Mouse (Mus musculus) liver, embryonic 11.5 days (tissue): ENCODE measurements around the gene Irf3. TPM values are rescaled to one million over a fixed set of nuclear protein-coding genes. Genes with fewer than 3 reads are reported as not detected.

ENCODE experiments used
- ATAC-seq: fragments of 200-750 bp; cut with Nextera tagmentation; replicated peaks from 2 replicates; pipeline ENCODE4 v1.8.0; 2017; ENCODE audit warnings: moderate number of reproducible peaks, mild to moderate bottlenecking, moderate TSS enrichment, moderate library complexity; ENCODE audit not compliant: low FRiP score
- DNase-seq: peaks from one replicate; pipeline ENCODE4 v3.0.0-alpha.2; 2017; ENCODE audit warnings: low spot score
- H3K27ac ChIP-seq: fragments of 300-500 bp; sonication (generic); 2 replicates; pipeline ENCODE4 v1.5.1; 2014; ENCODE audit warnings: mild to moderate bottlenecking, low read depth, low read length, control low read depth
- H3K27me3 ChIP-seq: fragments of 300-500 bp; sonication (generic); replicated peaks from 2 replicates; pipeline ENCODE4 v1.6.1; 2014; ENCODE audit warnings: low read length, mixed read lengths; ENCODE audit not compliant: control insufficient read depth, insufficient read depth
- H3K36me3 ChIP-seq: fragments of 300-500 bp; sonication (generic); 2 replicates; pipeline ENCODE4 v1.6.1; 2014; ENCODE audit warnings: mild to moderate bottlenecking, low read length, moderate library complexity, mixed read lengths; ENCODE audit not compliant: control insufficient read depth, insufficient read depth
- H3K4me1 ChIP-seq: fragments of 300-500 bp; sonication (generic); replicated peaks from 2 replicates; pipeline ENCODE4 v1.6.1; 2014; ENCODE audit warnings: low read length, mixed read lengths; ENCODE audit not compliant: control insufficient read depth, insufficient read depth
- H3K4me2 ChIP-seq: fragments of 300-500 bp; sonication (generic); 2 replicates; pipeline ENCODE4 v1.6.1; 2014; ENCODE audit warnings: mild to moderate bottlenecking, control low read depth, moderate library complexity
- H3K4me3 ChIP-seq: fragments of 300-500 bp; sonication (generic); 2 replicates; pipeline ENCODE4 v1.5.1; 2014; ENCODE audit warnings: low read depth, low read length, control low read depth
- H3K9ac ChIP-seq: fragments of 300-500 bp; sonication (generic); 2 replicates; pipeline ENCODE4 v1.6.1; 2014; ENCODE audit warnings: low read depth, low read length, control low read depth
- H3K9me3 ChIP-seq: fragments of 300-500 bp; sonication (generic); 2 replicates; pipeline ENCODE4 v1.6.1; 2016; ENCODE audit warnings: low read length, inconsistent platforms, mixed read lengths; ENCODE audit not compliant: control insufficient read depth
- WGBS: fragments of 180-500 bp; shearing (Covaris S2); extraction: QIAGEN DNeasy Blood & Tissue Kit; methylation state at CpG from one replicate; pipeline ENCODE4 v1.1.7; 2014; 5-methylcytosine and 5-hydroxymethylcytosine counted together
- polyA plus RNA-seq: library from polyadenylated mRNA; unstranded; fragments of >200 nt; fragmentation: Nextera tagmentation; extraction: Ambion mirVana; gene quantifications from 2 replicates; pipeline ENCODE4 v1.2.1, GENCODE M21; 2014

The Irf3 gene
- polyA plus RNA-seq, 1 experiment from 2014 or later, result 88.4 TPM

GRCm38 (mm10) chr7:44957183-44957835 is 40.1 kb upstream of the Irf3 start:
- Histone ChIP-seq H3K9ac (no peak overlapping the region), H3K27ac (no peak overlapping the region), H3K27me3 (no peaks in the 10 kb centered on the region), H3K9me3 (no peaks in the 10 kb centered on the region), H3K36me3 (no peaks in the 10 kb centered on the region), H3K4me1 (peaks cover 6% of the 10 kb centered on the region), H3K4me2 (no peak overlapping the region), H3K4me3 (no peak overlapping the region)
- no peak for DNase-seq
- no peak for ATAC-seq
- 82% methylated on average over 20 of the region's 20 CpGs for WGBS

- ATAC-seq, result no peak
Measured at GRCm38 (mm10) chr7:44958208-44958607, 39.2 kb upstream of the Irf3 start.

GRCm38 (mm10) chr7:44959281-44959680 is 38.2 kb upstream of the Irf3 start:
- Histone ChIP-seq H3K9ac (no peak overlapping the region), H3K4me3 (no peak overlapping the region), H3K9me3 (no peaks in the 10 kb centered on the region), H3K27me3 (no peaks in the 10 kb centered on the region), H3K4me2 (no peak overlapping the region), H3K4me1 (peaks cover 6% of the 10 kb centered on the region; the same call in 1 of the 2 replicates), H3K27ac (no peak overlapping the region), H3K36me3 (no peaks in the 10 kb centered on the region; the same call in 1 of the 2 replicates)
- 64% methylated on average over 8 of the region's 8 CpGs for WGBS
- DNase-seq, result no peak
- ATAC-seq, result no peak

More at GRCm38 (mm10) chr7:44958208-44958607, 39.2 kb upstream of the Irf3 start:
- DNase-seq, result no peak
- 39% methylated on average over 7 of the region's 7 CpGs for WGBS
- peaks cover 6% of the 10 kb centered on the region; the same call in 1 of the 2 replicates for H3K4me1 ChIP-seq
- no peaks in the 10 kb centered on the region for H3K9me3 ChIP-seq
- H3K4me3 ChIP-seq, result no peak overlapping the region
- no peaks in the 10 kb centered on the region for H3K36me3 ChIP-seq
- no peak overlapping the region for H3K4me2 ChIP-seq
- no peak overlapping the region for H3K27ac ChIP-seq
- H3K9ac ChIP-seq, result no peak overlapping the region
- no peaks in the 10 kb centered on the region for H3K27me3 ChIP-seq

- no peak for DNase-seq
- no peak overlapping the region for H3K4me3 ChIP-seq
- H3K9ac ChIP-seq, result no peak overlapping the region
- 75% methylated on average over 10 of the region's 10 CpGs for WGBS
- no peaks in the 10 kb centered on the region; the same call in 1 of the 2 replicates for H3K36me3 ChIP-seq
- H3K9me3 ChIP-seq, result no peaks in the 10 kb centered on the region
- H3K4me1 ChIP-seq, result peaks cover 6% of the 10 kb centered on the region; the same call in 1 of the 2 replicates
- ATAC-seq, result no peak
- no peak overlapping the region for H3K4me2 ChIP-seq
- no peaks in the 10 kb centered on the region for H3K27me3 ChIP-seq
- no peak overlapping the region for H3K27ac ChIP-seq
Measured at GRCm38 (mm10) chr7:44959874-44960511, 37.5 kb upstream of the Irf3 start.

GRCm38 (mm10) chr7:44960512-44960910 is 36.9 kb upstream of the Irf3 start:
- ATAC-seq (no peak), DNase-seq (no peak)
- Histone ChIP-seq H3K9me3 (no peaks in the 10 kb centered on the region), H3K27ac (no peak overlapping the region), H3K4me3 (no peak overlapping the region), H3K4me1 (peaks cover 6% of the 10 kb centered on the region; the same call in 1 of the 2 replicates), H3K9ac (no peak overlapping the region), H3K27me3 (no peaks in the 10 kb centered on the region), H3K36me3 (no peaks in the 10 kb centered on the region; the same call in 1 of the 2 replicates), H3K4me2 (no peak overlapping the region)
- WGBS, result 78% methylated on average over 13 of the region's 13 CpGs

- no peaks in the 10 kb centered on the region; the same call in 1 of the 2 replicates for H3K36me3 ChIP-seq
Measured at GRCm38 (mm10) chr7:44962337-44962736, 35.1 kb upstream of the Irf3 start.

GRCm38 (mm10) chr7:44962831-44963230 is 34.6 kb upstream of the Irf3 start:
- ATAC-seq (no peak), DNase-seq (no peak)
- Histone ChIP-seq H3K4me3 (no peak overlapping the region), H3K9me3 (no peaks in the 10 kb centered on the region), H3K36me3 (no peaks in the 10 kb centered on the region; the same call in 1 of the 2 replicates), H3K4me2 (no peak overlapping the region), H3K9ac (no peak overlapping the region), H3K27me3 (no peaks in the 10 kb centered on the region), H3K27ac (no peak overlapping the region), H3K4me1 (peaks cover 6% of the 10 kb centered on the region; the same call in 1 of the 2 replicates)
- WGBS, result 80% methylated on average over 5 of the region's 5 CpGs

More at GRCm38 (mm10) chr7:44962337-44962736, 35.1 kb upstream of the Irf3 start:
- peaks cover 6% of the 10 kb centered on the region; the same call in 1 of the 2 replicates for H3K4me1 ChIP-seq
- H3K4me2 ChIP-seq, result no peak overlapping the region
- H3K9ac ChIP-seq, result no peak overlapping the region
- H3K27me3 ChIP-seq, result no peaks in the 10 kb centered on the region
- DNase-seq (no peak), ATAC-seq (no peak)
- no peak overlapping the region for H3K27ac ChIP-seq
- WGBS, result 62% methylated on average over 8 of the region's 8 CpGs
- H3K9me3 ChIP-seq, result no peaks in the 10 kb centered on the region
- H3K4me3 ChIP-seq, result no peak overlapping the region

GRCm38 (mm10) chr7:44964990-44965389 is 32.5 kb upstream of the Irf3 start:
- 88% methylated on average over 13 of the region's 13 CpGs for WGBS
- Histone ChIP-seq H3K9me3 (no peaks in the 10 kb centered on the region), H3K4me3 (no peak overlapping the region), H3K36me3 (no peaks in the 10 kb centered on the region; the same call in 1 of the 2 replicates), H3K27ac (no peak overlapping the region), H3K9ac (no peak overlapping the region), H3K27me3 (no peaks in the 10 kb centered on the region), H3K4me2 (no peak overlapping the region), H3K4me1 (peaks cover 6% of the 10 kb centered on the region; the same call in 1 of the 2 replicates)
- ATAC-seq (no peak), DNase-seq (no peak)
